Mouse (Mus musculus) cortical plate, adult 2 months (tissue): ENCODE results near the gene Samhd1. TPM values are rescaled to one million over a fixed set of nuclear protein-coding genes. Genes with fewer than 3 reads are reported as not detected.

Experiments
- H3K27ac ChIP-seq: fragments of 200-500 bp; 2 replicates; pipeline ENCODE4 v1.5.1; 2012; ENCODE audit warnings: low read length, control low read depth, inconsistent platforms; ENCODE audit not compliant: insufficient read depth
- H3K4me1 ChIP-seq: fragments of 200-500 bp; 2 replicates; pipeline ENCODE4 v1.6.1; 2011; ENCODE audit warnings: low read length; ENCODE audit not compliant: control insufficient read depth, insufficient read depth
- H3K4me3 ChIP-seq: fragments of 200-500 bp; 2 replicates; pipeline ENCODE4 v1.5.1; 2011; ENCODE audit warnings: mild to moderate bottlenecking, low read length, control low read depth; ENCODE audit not compliant: insufficient read depth
- CTCF ChIP-seq: fragments of 200-500 bp; IDR thresholded peaks from 2 replicates; pipeline ENCODE4 v1.5.1; 2011; ENCODE audit warnings: mild to moderate bottlenecking, control low read depth, low read length; ENCODE audit not compliant: insufficient read depth; ENCODE audit errors: extremely low read depth
- POLR2A ChIP-seq: fragments of 200-500 bp; IDR thresholded peaks from 2 replicates; pipeline ENCODE4 v1.6.1; 2011; ENCODE audit warnings: mild to moderate bottlenecking, low read length, control low read depth; ENCODE audit not compliant: insufficient read depth; ENCODE audit errors: extremely low read depth
- polyA plus RNA-seq: library from polyadenylated mRNA; depleted of rRNA; stranded (reverse); fragments of >200 nt; gene quantifications from 2 replicates; pipeline ENCODE4 v1.2.3, GENCODE M21; 2012

Gene Samhd1
- polyA plus RNA-seq, 1 experiment, result 15.9 TPM

DNA sequence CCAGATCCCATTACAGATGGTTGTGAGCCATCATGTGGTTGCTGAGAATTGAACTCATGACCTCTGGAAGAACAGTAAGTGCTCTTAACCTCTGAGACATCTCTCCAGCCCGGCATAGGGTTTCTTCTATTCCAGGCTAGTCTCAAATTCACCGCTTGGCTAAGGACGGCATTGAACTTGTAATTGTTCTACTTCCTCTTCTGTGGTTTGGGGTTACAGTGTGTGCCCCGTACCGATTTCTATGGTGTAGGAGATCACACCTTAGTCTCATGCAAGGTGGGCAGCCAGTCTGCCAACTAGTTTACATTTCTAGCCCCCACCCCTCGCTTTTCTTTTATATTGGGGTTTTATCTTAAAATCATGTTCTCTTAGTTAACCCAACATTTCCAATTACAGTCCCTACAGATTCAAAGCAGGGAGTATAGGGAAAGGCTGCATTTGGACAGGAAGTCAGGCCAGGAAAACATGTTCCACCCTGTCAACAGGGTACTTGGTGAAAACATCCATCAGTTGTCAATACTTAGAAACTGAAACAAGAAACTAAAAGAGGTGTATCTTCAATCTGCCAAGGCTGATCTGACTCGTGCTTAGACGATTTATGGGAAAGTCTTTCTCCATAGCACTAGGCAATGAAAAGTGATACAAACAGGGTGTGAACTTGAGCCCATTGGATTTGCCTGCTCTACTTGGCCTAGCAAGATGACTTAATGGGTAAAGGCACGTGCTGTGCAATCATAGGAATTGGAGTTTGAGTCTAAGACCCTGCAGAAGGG lies 3.1 kb upstream of the Samhd1 start:
- no peak overlapping the region for H3K4me3 ChIP-seq
- no peak overlapping the region for H3K27ac ChIP-seq
- TF ChIP-seq CTCF, result no peak
- no peak for TF ChIP-seq POLR2A
- H3K4me1 ChIP-seq, result no peaks in the 10 kb centered on the region

DNA sequence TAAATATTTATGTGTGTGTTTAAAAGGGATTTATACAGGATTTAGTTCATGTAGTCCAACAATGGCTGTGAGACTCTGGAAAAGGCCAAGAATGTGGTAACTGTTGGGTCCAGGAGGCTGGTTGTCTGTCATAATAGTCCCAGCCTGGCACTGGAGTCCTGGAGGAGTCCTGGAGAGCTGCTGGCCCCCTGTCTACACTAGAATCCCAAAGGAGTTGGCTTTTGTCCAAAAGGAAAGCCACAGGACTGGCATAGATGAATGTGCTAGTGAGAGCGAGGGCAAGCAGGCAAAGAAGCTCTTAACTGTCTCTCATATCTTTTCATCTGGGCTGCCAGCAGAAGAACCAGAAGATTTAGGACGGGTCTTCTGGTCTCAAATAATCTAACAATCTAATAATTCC lies 1.6 kb upstream of the Samhd1 start:
- Histone ChIP-seq H3K4me3 (no peak overlapping the region), H3K4me1 (no peaks in the 10 kb centered on the region), H3K27ac (no peak overlapping the region)
- no peak for TF ChIP-seq POLR2A

DNA sequence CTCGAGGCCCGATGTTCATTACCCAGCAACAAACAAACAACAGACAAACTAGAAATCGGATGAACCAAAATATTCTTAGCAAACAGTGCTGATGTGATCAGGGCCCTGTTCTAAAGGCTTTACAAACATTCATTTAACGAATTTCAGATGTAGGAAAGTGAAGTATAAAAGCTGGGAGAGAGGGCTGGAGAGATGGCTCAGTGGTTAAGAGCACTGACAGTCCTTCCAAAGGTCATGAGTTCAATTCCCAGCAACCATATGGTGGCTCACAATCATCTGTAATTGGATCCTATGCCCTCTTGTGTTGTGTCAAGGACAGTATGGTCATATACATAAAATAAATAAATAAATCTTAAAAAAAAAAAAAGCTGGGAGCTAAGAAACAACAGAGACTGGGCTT lies 1.1 kb upstream of the Samhd1 start:
- TF ChIP-seq POLR2A, result no peak
- TF ChIP-seq CTCF, result no peak

DNA sequence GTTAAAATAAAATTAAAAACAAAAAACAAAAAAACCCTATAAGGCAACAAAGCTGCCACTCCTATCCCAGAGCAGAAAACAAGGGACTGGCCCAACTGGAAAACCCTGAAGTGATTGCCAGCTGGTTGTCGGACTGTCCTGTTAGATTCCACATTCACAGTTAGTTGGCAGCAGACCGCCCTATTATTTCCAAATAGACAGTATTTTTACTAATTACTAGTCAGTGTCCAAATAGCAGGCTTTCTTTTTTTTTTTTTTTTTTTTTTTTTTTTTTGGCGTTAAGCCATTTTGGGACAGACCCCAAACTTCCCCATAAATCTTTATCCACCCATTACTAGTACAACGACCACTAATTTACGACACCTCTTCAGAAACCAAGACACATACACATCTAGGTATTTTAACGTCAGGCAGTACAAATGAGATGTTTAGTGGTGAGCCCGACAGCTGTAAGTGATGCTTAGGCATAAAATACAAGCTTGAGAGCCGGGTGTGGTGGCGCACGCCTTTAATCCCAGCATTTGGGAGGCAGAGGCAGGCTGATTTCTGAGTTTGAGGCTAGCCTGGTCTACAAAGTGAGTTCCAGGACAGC lies 560 bp upstream of the Samhd1 start:
- TF ChIP-seq CTCF, result no peak
- no peak for TF ChIP-seq POLR2A
- Histone ChIP-seq H3K27ac (no peak overlapping the region), H3K4me1 (no peaks in the 10 kb centered on the region), H3K4me3 (peak overlapping the region; percentile 94)

More for the DNA sequence above, 1.1 kb upstream of the Samhd1 start:
- H3K27ac ChIP-seq, result no peak overlapping the region
- no peak overlapping the region for H3K4me3 ChIP-seq
- H3K4me1 ChIP-seq, result no peaks in the 10 kb centered on the region

DNA sequence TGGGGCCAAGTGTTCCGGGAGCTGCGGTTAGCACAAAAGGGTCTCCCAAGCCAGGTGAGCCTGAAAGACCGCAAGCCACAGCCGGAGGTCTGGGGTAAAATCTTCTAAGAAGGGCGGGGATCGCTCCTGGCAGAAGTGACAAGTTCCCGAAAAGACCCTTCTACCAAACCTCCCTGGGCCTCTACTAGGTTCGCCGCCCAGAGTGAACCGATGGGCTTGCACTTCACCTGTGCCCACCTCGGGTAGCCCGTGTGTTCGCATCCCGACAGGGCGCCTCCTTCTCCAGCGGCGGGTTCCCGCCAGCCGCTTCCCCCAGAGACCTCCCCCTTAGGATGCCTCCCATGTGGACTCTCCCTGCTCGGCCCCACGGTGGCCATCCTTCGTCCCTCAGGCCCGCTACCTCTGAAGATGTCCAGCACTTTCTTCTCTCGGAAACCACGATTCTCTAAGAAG lies 560 bp downstream of the Samhd1 start:
- H3K27ac ChIP-seq, result no peak overlapping the region
- no peaks in the 10 kb centered on the region for H3K4me1 ChIP-seq
- H3K4me3 ChIP-seq, result peak overlapping the region; percentile 94
- no peak for TF ChIP-seq CTCF
- TF ChIP-seq POLR2A, result no peak

DNA sequence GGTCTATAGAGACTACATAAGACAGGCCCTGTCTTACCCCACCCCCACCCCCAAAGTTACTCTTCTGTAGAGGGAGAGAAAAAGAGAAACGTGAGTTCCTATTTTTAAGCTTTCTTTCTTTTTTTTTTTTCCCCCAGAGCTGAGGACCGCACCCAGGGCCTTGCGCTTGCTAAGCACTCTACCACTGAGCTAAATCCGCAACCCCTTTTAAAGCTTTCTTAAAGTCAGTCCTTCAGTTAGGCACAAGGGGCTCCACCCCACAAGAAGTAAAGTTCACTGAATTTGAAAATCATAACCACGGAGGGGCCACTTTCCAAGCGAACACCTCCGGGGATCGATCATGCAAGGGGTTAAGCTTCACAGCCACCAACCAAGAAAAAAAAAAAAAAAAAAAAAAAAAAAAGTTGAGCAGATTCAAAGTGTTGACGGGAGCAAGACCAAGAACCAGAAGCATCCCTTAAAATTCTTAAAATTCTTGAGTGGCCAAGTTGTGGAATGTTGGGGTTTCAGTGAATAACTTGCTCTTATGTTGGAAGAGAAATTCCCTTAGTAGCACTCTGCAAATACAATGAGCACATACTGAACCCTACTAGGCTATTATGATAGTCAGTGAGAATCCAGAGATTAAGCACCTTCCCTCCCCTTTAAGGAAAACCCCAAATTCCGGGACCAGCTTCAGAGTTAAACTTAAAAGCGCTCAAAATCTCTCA lies 1.1 kb downstream of the Samhd1 start:
- TF ChIP-seq CTCF, result no peak
- no peak for TF ChIP-seq POLR2A
- no peaks in the 10 kb centered on the region for H3K4me1 ChIP-seq
- H3K27ac ChIP-seq, result no peak overlapping the region
- H3K4me3 ChIP-seq, result peak overlapping the region; percentile 94

DNA sequence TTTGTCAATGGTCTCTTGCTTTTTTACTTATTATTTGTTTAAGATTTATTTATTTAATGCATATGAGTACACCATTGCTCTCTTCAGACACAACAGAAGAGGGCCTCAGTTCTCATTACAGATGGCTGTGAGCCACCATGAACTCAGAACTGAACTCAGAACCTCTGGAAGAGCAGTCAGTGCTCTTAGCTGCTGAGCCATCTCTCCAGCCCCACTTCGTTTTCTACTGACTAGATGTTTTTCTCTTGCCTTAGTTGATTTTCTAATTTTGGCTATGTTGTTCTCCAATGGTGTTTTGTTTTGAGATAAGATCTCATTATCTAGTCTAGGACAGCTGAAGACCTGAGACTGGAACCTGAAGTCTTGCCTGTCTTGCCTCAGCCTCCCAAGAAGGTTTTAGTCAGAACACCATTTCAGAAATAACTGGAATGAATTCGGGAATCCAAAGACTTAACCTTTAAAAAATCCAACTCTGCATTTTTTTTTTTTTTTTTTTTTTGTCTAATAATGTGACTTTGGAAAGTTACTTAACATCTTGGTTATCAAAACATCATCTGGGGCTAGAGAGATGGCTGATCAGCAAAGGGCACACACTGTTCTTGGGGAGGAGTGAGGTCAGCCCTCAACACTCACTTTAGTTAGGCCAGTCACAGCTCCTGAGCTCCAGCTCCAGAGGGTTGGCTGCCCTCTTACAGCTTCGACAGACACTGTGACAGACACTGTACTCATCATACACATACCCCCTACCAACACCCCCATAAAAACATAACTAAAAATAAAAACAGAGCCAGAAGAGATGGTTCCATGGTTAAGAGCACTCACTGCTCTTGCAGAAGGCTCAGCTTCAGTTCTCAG lies 2.2 kb downstream of the Samhd1 start:
- H3K4me1 ChIP-seq, result no peaks in the 10 kb centered on the region
- no peak overlapping the region for H3K4me3 ChIP-seq
- H3K27ac ChIP-seq, result no peak overlapping the region
- TF ChIP-seq CTCF (no peak), POLR2A (no peak)

DNA sequence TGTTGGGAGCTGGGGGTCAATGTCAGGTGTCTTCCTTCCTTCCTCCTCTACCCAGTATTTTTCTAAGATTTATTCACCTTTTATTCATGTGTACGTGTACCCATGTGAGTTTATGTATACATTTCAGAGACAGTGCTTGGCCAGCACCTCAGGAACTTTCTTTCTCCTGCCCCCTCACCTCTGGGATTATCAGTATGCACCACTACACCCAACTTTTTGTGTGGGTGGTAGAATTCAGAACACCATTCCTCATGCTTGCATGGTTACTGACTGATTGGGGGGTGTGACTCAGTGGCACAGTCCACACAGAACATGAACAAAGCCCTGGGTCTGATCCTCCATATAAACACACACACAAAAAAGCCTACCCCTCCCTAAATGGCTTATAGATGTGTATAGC lies 3.0 kb downstream of the Samhd1 start:
- no peaks in the 10 kb centered on the region for H3K4me1 ChIP-seq

More for the DNA sequence above, 3.0 kb downstream of the Samhd1 start:
- Histone ChIP-seq H3K27ac (no peak overlapping the region), H3K4me3 (no peak overlapping the region)
- no peak for TF ChIP-seq CTCF
- no peak for TF ChIP-seq POLR2A
